Mouse (Mus musculus): Measurements from ENCODE around the gene Inafm2.

Gene Inafm2

DNA sequence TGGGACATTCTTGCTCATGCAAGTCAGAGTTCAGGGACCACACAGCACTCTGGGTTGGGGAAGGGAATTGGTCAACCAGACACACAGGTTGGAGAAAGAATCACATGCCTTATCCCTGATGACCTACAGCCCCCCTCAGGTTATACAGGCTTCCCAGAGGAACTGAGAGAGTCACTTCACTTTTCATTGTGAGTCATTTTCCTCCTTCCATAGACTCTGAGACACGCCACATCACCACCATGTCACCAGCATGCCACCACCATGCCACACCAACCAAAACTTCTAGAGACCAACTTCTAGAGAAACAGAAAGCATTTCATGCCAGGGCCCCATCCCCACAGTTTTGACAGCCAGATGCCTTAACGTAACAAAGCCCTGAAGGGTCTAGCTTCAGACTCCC lies 18.7 kb upstream of the Inafm2 start:
- no peak for DNase-seq

GRCm38 (mm10) chr2:118727911-118728310 lies 17.6 kb upstream of the Inafm2 start:
- no peak for DNase-seq

DNA sequence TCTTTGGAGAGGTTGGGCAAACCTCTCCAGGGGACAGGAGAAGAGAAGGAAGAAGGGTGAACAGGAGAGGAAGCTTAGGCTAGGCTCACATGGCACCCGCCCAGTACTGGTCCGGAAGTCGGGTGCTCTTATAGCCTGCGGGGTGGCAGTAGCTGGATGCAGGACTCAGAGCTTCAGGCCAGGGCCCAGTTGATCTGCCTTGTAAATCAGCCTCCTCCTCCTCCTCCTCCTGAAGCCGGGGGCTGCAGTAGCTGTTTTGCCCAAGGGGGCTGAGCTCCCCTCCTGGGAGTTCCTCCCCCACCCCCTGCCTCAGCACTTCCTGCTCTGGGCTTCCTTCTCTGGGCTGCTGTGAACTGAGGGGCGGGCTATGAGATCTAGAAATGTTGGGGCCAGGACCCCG lies 17.2 kb upstream of the Inafm2 start, which contains the start of gene Plcb2:
Gene Plcb2, minus strand, starts transcription at position 102 of the 400 bp plus-strand sequence.
- peak; percentile 64 to 70 for DNase-seq

GRCm38 (mm10) chr2:118729194-118729593 lies 16.4 kb upstream of the Inafm2 start:
- DNase-seq: no peak

DNA sequence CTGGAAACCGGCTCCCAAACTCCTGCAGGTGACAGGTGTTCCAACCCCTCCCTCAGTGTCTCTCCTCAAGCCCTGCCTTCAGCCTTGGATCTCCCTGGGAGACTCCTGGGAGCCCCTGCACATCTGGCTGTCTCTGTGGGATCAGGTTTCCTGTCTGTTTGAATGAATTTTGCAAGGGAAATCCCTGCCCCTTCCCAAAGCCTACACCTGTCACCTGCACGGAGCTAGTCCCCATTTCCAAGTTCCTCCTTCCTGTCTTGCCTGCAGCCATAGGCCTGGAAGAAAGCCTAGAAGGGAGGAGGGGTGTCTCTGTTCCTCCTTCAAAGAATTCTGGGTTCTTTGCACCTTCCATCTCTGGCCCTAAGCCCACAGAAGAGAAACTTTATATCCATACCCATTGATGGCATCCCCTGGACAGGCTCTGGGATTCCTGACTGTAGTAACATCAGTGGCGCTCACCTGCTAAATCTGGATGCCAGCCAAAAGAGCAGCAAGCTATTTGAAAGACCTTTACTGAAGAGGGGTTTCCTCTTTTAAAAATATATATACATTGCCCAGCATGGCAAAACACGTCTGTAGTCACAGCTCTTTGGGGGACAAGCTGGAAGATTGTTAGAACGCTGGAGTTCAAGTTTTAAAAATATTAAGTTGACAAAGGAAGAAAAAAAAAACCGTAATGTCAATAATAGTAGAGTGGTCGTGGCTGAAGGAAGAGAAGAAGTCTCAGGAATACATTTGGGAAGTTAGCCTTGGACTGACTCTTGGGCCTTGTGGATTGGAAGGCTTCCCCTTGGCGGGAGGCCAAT lies 15.5 kb upstream of the Inafm2 start:
- DNase-seq: no peak

DNA sequence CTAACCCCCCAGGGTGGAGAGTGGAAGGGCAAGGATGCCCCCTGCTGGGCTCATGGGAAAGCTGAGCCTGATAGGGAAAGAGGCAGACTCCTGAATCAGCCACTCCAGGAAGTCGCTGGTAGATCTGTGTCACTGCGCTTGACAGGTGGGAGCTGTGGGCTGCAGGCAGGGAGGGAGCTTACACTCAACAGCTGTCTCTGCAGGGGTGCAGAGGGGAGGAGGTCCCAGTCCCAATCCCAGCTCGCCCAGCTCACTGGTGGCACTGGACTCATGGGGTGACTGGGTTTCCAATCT lies 15.0 kb upstream of the Inafm2 start:
- DNase-seq: peak; percentile 76 to 82

DNA sequence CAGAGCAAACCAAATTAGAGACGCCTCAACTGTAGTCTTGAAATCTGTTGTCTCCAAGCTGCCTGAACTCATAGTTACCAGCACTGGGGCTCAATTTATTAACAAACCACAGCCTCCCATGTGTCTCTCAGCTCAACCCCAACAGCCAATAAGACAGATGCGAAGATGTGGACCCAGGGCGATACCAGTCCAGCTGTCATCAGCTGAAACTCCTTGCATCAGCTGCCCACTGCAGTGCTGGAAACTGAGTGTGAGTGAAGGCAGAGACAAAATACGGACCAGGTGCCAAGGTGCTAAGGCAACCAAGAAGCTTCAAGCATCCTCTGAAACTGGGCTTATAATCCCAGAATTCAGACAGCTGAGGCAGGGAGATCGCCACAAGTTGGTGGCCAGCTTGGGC lies 13.6 kb upstream of the Inafm2 start:
- no peak for DNase-seq

DNA sequence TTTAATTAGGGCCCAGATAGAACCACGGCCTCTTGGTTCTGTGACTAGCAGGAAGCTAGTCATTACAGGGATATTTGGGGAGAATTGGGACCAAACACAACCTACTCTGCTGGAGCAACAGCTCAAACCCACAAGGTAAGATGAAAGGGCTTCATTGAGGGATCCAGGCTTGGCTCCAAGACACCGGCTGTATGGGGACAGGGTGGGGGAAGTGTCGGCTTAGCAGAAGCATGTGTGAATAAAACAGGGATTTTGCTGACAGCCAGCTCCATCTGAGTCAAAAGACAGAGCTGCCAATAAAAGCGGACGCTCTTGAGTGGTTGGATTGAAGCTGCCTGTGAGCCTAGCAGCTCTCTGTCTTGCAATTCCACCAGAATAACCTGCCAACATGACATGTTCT lies 12.2 kb upstream of the Inafm2 start:
- DNase-seq: no peak

DNA sequence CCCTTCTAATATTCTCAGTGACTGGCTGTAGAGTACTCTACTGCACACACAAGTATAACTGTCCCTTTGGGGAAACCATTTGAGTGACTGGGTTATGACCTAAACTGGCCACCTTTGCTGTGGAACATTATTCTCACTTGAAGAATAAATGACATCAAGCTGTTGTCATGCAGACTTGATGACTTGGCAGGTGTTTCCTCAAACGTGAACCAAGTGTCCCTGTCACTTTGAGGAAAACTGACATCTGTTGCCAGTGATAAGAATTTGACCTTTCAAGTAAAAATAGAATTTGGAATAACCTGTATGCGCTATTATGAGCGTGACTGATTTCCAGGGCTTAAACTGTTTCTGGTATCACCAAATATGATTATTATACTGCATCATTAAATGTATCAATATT lies 5.2 kb upstream of the Inafm2 start:
- DNase-seq: no peak

- no peak for DNase-seq
Observed at GRCm38 (mm10) chr2:118741183-118741582, 4.4 kb upstream of the Inafm2 start.

DNA sequence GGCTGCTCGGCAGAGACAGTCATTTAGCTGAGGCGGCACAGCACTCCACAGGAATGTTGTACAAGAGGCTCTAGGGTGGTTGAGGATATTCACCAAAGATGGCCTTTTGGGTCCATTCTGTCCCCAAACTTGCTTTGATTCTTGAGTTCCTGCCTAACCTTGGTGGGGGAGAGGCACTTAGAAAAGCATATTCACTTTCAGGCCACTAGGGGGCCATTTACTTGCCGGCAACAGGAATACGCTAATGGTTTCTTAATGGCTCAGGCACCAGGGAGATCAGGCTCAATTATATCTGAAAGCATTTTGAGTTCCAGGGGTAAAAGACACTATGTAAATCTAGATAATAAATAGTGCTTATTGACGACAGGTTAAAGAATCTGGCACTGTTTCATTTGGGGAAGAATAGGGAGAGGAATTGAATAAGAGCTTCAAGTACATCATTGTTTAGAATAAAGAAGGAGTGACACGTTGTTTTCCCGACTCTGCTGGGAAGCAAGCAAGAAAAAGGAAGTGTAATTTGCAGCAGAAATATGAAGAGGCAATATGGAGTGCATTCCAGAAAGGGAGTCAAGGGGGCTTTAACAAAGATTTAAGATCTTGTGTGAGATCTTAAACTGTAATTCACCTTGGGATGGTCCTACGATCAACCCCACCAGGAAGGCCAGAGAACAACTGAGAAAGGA lies 2.2 kb upstream of the Inafm2 start:
- no peak for DNase-seq

DNA sequence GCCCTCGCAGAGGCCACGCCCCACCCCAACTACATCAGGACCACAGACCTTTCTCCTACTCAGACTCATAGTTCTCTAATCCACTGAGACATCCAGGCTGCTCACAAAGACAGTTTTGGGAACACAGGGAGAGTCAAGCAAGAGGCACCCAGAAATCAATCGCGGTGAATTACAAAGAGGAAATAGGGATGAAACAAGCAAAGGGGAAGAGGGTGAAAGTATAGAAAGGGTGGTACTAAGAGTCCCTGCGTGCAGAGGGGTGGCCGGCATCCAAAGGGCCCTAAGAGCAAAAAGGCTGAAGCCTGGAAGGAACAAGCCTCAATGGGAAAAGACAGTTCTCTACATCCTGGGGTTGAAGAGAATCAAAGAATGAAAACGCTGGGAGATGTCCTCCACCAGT lies 937 bp upstream of the Inafm2 start:
- DNase-seq: no peak

DNA sequence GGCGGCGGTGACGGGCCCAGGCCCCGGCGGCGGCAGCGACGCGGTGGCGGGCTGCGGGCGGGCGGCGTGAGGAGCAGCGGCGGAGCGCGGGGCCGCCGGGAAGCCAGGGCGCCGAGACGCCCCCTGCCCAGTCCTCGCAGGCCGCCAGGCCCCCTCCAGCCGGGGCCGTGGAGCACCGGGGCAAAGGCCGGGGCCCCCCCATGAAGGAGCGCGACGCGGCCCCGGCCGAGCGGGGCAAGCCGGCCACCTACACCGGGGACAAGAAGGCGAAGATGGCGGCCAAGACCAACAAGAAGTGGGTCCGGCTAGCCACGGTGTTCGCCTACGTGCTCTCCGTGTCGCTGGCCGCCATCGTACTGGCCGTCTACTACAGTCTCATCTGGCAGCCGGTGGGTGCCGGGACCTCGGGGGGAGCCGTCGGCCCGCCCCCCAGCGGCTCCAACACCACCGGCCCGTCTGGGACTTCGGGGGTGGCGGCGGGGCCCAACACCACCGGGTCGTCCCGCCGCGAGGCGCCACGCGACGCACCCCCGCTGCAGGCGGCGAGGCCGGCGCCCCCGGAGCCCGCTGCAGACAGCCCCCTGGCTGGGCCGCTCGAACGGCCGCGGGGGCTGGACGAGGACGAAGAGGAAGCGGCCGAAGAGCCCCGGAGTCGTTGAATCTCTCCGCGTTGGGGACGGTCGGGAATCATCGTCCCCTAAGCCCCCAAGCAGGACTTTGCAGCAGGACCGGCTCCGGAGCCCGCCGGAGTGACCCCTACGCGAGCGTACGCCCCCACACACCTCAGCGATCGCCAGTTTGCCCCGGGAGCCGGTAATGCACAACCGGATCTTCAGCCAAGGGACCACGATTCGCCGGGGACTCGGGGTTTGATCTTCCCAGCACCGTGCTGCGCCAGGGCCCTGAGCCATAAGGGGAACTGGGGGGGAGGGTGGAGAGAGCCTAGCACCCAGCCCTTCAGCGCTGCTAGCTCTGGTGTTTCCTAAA lies 650 bp downstream of the Inafm2 start:
- peak in 1 of 2 experiments; percentile 48 for DNase-seq

DNA sequence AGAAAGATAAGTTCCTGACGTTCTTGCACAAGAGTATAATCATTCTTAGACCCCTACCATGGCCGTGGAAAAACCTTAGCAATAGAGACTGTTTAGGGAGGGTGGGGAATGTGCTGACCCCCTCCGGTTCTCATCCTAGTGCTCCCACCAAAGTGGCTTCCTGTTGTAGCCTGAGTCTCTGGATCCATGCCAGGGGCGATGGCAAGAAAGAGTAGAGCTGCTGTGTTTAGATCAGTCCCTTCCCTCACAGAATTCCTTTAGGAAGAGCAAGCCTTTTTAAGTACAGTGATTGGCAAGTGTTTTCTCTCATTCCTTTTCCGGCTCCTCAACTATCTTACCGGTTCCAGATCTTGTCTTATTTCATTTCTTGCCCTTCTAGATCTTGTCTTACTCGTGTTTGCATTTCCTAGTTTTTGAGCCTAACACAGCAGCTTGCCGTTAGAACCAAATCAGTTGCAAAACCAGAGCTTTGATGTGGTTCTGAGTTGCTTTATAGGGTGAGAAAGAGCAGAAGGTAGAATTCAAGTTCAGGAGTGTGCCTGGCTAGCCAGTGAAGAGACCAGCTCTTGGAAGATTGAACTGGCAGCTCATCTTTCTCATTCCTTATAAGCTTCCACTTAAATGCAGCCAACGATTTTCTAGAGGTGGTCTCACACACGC lies 1.9 kb downstream of the Inafm2 start:
- DNase-seq: no peak

DNA sequence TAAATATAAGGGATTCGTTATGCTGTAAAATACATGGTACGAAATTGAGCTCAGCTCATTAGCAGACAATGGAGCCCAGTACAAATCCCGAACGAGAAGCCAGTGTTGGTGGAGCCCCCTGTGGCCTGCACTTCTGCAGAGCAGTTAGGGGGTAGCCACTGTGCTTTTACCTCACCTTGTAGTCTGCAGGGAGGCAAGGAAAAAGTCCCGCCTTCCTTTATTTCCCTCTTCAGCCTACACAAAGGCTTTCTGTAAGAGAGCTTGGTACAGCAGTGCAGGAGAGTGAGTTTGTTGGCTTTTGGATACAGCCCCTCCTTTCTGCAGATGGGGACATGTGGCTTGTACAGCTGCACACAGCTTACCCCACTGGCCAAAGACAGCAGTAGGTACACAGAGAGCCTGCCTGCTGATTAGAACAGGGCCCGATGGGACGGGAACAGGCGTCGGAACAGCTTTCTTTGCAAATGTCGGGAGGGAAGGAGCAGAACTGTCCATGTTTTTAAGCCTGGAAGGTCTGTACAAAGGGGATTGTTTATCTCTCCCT lies 3.9 kb downstream of the Inafm2 start:
- no peak for DNase-seq

DNA sequence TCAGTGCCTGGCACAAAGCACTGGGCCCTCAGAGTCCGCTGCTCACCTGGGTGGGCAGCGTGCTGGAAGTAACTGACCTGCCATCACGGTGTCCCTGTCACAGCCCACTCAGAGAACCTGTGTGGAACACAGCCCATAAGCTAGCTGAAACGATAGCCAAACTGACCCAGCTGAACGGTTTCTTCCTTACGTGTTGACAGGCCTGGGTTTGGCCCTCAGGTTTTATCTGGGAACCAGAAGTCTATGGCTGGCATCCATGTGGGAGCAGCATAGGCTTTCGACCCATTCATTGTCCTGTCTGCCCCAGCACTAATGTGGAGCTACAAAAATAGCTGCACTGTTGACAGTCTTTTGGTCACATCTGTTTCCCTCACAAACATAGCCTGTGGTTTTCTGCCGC lies 4.9 kb downstream of the Inafm2 start:
- no peak for DNase-seq

GRCm38 (mm10) chr2:118751896-118752791 lies 6.6 kb downstream of the Inafm2 start:
- no peak for DNase-seq

GRCm38 (mm10) chr2:118752792-118753108 lies 7.2 kb downstream of the Inafm2 start:
- no peak for DNase-seq

DNA sequence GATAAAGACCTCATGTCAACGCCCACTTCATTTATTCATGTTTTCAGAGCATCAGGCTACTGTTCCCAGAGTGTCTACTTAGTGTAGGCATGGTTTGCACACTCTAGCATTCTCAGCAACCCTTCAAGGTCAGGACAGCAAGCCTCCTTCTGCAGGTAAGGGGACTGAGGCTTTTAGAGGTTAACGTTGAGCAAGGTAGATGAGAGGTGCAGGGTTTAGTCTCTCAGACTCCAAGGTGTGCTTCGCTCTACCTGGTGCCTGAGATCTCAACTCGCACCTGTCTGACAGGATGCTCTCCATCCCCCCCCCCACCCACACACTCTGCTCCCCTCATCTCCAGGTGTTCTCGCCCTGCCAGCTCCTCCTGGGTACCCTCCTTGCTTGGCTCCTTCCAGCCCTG lies 8.6 kb downstream of the Inafm2 start:
- no peak for DNase-seq

DNA sequence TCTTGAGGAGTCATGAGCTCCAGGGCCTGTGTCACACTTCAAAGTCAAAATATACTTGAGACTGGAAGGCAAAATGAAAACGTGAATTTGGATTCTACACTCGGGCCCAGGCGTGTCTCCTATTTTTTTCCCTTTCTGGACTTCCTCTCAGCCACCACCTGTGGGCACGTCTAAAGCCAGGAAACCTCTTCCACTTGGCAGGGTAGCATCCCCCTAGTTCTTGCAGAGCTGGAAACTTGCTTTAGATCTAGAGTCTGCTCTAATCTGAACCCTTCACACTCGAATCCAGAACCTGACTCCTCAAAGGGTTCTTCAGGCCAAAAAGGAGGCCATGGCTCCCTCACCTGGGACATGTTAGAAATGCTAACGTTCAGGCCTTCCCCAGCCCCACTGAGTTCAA lies 9.8 kb downstream of the Inafm2 start:
- DNase-seq: no peak

DNA sequence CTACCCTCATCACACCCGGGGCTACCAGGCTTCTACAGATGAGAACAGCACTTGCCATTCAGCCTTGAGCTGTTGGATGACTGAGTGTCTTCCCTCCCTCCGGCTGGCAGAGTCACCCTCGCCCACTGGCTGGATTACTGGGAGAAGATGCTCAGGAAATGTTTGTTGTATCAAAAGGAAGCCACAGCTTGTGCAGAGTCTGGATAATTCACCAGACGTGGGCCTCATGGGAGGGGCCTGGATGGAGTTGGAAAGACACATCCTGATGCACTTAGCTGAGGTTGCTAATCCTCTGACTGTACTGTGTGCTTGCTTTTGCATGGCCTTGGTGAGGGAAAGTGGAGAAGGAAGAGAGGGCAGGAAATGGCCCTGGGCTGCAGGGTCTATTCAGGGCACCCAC lies 10.5 kb downstream of the Inafm2 start:
- no peak for DNase-seq

DNA sequence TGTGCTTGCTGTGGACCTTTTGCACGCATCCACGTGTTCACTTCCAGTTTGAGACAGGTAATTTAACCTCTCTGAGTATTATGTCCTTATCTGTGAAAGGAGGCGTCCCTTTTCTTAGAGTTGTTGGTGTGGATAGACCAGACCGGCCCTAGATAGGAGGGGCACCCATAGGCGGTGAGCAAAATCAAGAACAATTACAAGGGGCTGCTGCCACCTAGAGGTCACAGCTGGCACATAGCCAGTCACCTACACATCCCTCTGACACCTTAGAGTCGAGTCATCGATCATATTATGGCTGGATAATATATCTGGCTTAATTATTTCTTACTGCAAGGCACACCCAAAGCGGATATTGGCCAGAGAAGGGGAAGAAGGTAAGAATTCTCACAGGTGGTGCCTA lies 14.3 kb downstream of the Inafm2 start:
- DNase-seq: peak in 1 of 2 experiments; percentile 65

Measured in thymus, adult 18-20 months (tissue).